Mouse (Mus musculus): ENCODE measurements around the gene Hist1h2be.
"Not testable (repeated sequence)": the region's sequence is repeated elsewhere in the genome, so short reads cannot be mapped to it uniquely, and the experiment has no call there.

Gene Hist1h2be

GRCm38 (mm10) chr13:23572218-23573033, 48.5 kb downstream of the Hist1h2be start:
- DNase-seq: no peak

- DNase-seq: not testable (repeated sequence)
Measured at GRCm38 (mm10) chr13:23571504-23572217, 49.3 kb downstream of the Hist1h2be start.

GRCm38 (mm10) chr13:23571022-23571503, 49.9 kb downstream of the Hist1h2be start, which contains the start of the genes Hist1h2ae and Hist1h2bg:
Gene Hist1h2ae (minus strand): TSS chr13:23571220.
Gene Hist1h2bg (plus strand): TSS chr13:23571396.
- peak; percentile 74 for DNase-seq

GRCm38 (mm10) chr13:23570261-23571021, 50.5 kb downstream of the Hist1h2be start:
- DNase-seq: not testable (repeated sequence)

GRCm38 (mm10) chr13:23564482-23564881, 56.4 kb downstream of the Hist1h2be start:
- no peak for DNase-seq

- no peak for DNase-seq
Measured at GRCm38 (mm10) chr13:23562699-23563462, 58.0 kb downstream of the Hist1h2be start.

GRCm38 (mm10) chr13:23561883-23562659, 58.9 kb downstream of the Hist1h2be start, which contains the start of gene Hist1h3e:
Gene Hist1h3e (minus strand): TSS chr13:23562369.
- peak; percentile 92 for DNase-seq

GRCm38 (mm10) chr13:23561531-23561882, 59.4 kb downstream of the Hist1h2be start:
- not testable (repeated sequence) for DNase-seq

GRCm38 (mm10) chr13:23560699-23561098, 60.2 kb downstream of the Hist1h2be start:
- DNase-seq: not testable (repeated sequence)

- no peak for DNase-seq
Measured at GRCm38 (mm10) chr13:23556906-23557305, 64.0 kb downstream of the Hist1h2be start.

- DNase-seq: peak; percentile 79
Measured at GRCm38 (mm10) chr13:23555839-23556416, 65.0 kb downstream of the Hist1h2be start.

GRCm38 (mm10) chr13:23554925-23555838, 65.7 kb downstream of the Hist1h2be start:
- no peak for DNase-seq

- DNase-seq: no peak
Measured at GRCm38 (mm10) chr13:23554393-23554792, 66.5 kb downstream of the Hist1h2be start.

GRCm38 (mm10) chr13:23552962-23553361, 68.0 kb downstream of the Hist1h2be start, which contains the start of gene Hist1h1d:
Gene Hist1h1d (plus strand): TSS chr13:23553262.
- DNase-seq: no peak

- DNase-seq: no peak
Measured at GRCm38 (mm10) chr13:23551931-23552914, 68.7 kb downstream of the Hist1h2be start.

- peak; percentile 80 for DNase-seq
Measured at GRCm38 (mm10) chr13:23551146-23551834, 69.6 kb downstream of the Hist1h2be start, which contains the start of gene Hist1h4f. Gene Hist1h4f (minus strand): TSS chr13:23551648.

- DNase-seq: no peak
Measured at GRCm38 (mm10) chr13:23550761-23551145, 70.2 kb downstream of the Hist1h2be start.

- DNase-seq: no peak
Measured at GRCm38 (mm10) chr13:23546694-23547093, 74.2 kb downstream of the Hist1h2be start.

Measured in kidney, adult 9 months (tissue).